Mouse (Mus musculus): ENCODE data around the gene Mrpl37. TPM values are rescaled to one million over a fixed set of nuclear protein-coding genes. Genes with fewer than 3 reads are reported as not detected.

The Mrpl37 gene
- polyA plus RNA-seq, 1 experiment = 69.3 TPM

GRCm38 (mm10) chr4:107042304-107042703, 24.4 kb downstream of the Mrpl37 start:
- TF ChIP-seq GATA1 (IDR thresholded peaks at IDR 0.05; ENCODE audit: low read length) = no peak

DNA sequence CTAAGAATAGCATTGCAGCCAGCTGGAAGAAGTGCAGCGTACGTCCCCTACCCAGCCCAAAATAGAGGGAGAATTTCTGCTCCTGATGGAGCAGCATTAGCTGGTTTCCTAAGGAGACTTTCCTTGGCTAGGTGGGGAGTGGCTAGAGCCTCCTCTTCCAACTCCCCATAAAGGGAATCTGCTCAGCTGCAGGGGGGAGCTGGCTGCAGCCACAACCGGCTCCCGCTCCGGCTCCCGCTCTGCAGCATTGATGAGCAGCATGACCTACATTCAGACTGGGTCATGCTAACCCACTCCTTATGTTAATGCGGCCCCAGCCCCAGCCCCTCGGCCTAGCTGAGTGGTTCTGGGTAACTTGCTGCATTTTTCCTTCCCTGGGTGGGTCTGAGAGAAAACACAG, 27.4 kb downstream of the Mrpl37 start:
- no peak for TF ChIP-seq GATA1 (IDR thresholded peaks at IDR 0.05; ENCODE audit: low read length)

GRCm38 (mm10) chr4:107038303-107038702, 28.4 kb downstream of the Mrpl37 start:
- TF ChIP-seq GATA1 (IDR thresholded peaks at IDR 0.05; ENCODE audit: low read length) = no peak

DNA sequence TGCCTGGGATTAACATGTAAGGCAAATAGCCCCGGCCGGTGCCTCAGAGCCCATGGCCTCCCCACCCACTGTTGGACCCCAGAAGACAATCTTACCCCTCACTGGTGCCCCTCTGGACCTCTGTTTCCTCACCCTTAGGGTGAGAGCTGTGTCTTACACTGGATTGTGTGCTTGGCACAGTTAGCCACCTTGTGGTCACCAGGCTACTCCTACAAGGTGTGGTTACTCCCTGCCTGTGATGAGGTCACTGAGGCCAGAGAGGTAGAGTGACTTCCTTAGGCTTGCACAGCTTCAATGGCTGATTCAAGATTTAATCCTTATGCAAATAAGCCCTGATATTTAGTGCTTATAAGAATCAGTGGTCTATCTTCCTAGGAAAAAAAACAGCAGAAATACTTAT, 29.7 kb downstream of the Mrpl37 start:
- TF ChIP-seq GATA1 (IDR thresholded peaks at IDR 0.05; ENCODE audit: low read length) = no peak

- no peak for TF ChIP-seq GATA1 (IDR thresholded peaks at IDR 0.05; ENCODE audit: low read length)
Observed at GRCm38 (mm10) chr4:107035689-107036088, 31.0 kb downstream of the Mrpl37 start.

GRCm38 (mm10) chr4:107026451-107026850, 40.2 kb downstream of the Mrpl37 start:
- no peak for TF ChIP-seq GATA1 (IDR thresholded peaks at IDR 0.05; ENCODE audit: low read length)

- no peak for TF ChIP-seq GATA1 (IDR thresholded peaks at IDR 0.05; ENCODE audit: low read length)
Observed at GRCm38 (mm10) chr4:107025369-107025768, 41.3 kb downstream of the Mrpl37 start.

GRCm38 (mm10) chr4:107024899-107025298, 41.8 kb downstream of the Mrpl37 start:
- TF ChIP-seq GATA1 (IDR thresholded peaks at IDR 0.05; ENCODE audit: low read length) = no peak

DNA sequence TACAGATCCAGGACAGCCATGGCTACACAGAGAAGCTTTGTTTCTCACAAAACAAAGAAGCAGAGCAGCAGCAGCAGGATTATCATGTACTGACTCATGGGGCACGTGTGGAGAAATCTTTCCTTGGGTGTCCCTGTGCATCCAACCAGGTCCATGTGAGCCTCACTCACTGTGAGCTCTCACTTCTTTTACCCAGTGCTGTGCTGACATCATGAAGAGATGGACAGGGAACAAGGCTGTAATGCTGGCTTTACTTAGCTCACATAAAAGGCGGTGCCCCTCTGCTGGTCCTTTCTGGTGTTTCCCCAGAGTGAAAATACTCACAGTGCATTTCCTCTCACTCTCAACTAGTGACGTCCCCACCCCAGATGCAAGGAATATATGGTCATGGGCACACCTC, 45.2 kb downstream of the Mrpl37 start:
- no peak for TF ChIP-seq GATA1 (IDR thresholded peaks at IDR 0.05; ENCODE audit: low read length)

- no peak for TF ChIP-seq GATA1 (IDR thresholded peaks at IDR 0.05; ENCODE audit: low read length)
Observed at GRCm38 (mm10) chr4:107020287-107021000, 46.2 kb downstream of the Mrpl37 start.

GRCm38 (mm10) chr4:107019027-107019426, 47.6 kb downstream of the Mrpl37 start:
- TF ChIP-seq GATA1 (IDR thresholded peaks at IDR 0.05; ENCODE audit: low read length) = no peak

- no peak for TF ChIP-seq GATA1 (IDR thresholded peaks at IDR 0.05; ENCODE audit: low read length)
Observed at GRCm38 (mm10) chr4:107018521-107018920, 48.1 kb downstream of the Mrpl37 start.

GRCm38 (mm10) chr4:107017257-107017656, 49.4 kb downstream of the Mrpl37 start:
- TF ChIP-seq GATA1 (IDR thresholded peaks at IDR 0.05; ENCODE audit: low read length) = no peak

GRCm38 (mm10) chr4:107015971-107016511, 50.6 kb downstream of the Mrpl37 start:
- TF ChIP-seq GATA1 (IDR thresholded peaks at IDR 0.05; ENCODE audit: low read length) = no peak

DNA sequence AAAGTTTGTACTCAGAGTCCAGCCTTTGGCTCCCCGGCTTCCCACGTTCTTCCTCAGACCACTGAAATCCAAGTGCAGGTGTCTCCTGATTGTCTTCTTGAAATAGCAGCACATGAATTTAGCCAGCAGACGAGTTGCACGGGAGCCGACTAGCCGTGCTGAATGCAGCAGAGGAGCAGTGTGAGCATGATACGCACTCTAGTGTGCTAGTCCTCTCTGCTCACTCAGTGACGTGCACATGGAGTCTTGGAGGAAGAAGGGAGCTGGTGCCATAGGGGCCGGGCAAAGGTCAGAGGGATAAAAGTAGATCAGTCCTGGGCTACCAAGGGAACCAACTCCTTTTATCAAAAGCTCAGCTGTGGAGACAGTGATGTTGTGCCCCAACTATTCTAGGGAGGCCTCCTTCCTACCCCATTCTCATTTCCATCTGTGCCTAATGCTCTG, 52.8 kb downstream of the Mrpl37 start:
- no peak for TF ChIP-seq GATA1 (IDR thresholded peaks at IDR 0.05; ENCODE audit: low read length)

DNA sequence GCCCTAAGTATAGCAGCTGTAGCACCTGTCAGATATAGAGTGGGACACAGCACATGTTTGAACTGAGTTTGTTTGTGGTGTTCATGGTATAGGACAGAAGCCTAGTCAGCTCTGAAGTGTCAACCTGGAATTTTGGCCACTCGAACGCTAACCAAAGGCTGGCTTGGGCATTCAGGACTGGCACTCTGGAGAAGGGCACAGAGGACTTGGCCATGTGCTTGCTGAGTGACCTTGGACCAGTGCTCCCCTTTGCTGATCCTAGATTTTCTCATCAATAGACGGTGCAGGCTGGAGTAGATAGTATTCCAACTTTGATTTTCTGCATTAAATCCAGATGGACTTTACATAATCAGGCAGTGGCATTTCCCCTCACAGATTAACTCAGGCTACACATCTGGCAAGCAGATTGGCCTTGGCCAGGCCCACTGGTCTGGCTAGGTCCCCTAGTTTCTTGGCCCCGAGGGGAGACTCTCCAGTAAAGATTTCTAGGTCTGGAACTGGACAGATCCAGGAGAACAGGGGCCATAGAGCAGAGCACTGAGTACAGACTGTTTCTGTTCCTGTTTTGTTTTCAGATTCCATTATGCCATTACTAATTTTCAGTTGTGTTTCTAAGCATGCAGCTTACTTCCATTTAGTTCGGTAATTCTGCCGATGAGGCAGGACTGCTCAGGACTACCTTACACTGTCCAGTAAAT, 53.4 kb downstream of the Mrpl37 start:
- no peak for TF ChIP-seq GATA1 (IDR thresholded peaks at IDR 0.05; ENCODE audit: low read length)

DNA sequence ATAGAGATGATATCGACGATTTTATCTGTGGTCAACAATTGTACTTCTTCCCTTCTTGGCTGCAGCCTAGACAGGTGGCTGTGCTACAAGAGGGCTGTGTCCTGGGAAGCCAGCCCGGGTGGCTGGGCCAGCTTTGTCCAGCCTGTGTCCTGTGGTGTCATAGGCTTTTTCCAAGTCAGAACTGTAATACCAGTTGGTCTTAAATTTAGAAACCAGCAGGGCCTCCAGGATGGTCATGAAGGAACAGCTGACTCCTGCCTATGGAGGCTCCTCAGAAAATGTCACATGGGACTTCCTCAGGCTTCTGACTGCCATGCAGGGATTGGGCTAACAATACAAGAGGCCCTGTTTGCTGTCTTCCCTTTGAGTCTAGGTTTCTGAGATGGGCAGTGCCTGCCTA, 54.1 kb downstream of the Mrpl37 start:
- no peak for TF ChIP-seq GATA1 (IDR thresholded peaks at IDR 0.05; ENCODE audit: low read length)
